ENCODE assay signal across 12 mouse cellular contexts in genomic region chr9:103758246-103758645, GRCm38 (mm10). TPM values are rescaled to one million over a fixed set of nuclear protein-coding genes. Genes with fewer than 3 reads are reported as not detected.
A peak's percentile ranks its signal among the peaks of the same experiment; 100 is the strongest.
DNase-seq lines count a peak whose midpoint lies in the region; ATAC-seq and TF ChIP-seq lines count a peak whose summit lies in the region.
"Had no signal": no experiment of that assay in that cellular context is flagged by ENCODE, and none has a peak within 500 bp of the region (broad histone marks: within the 10 kb centered on the region; RNA-seq: fewer than 3 reads in every experiment).

No protein-coding gene starts in this region.

- H3K9ac ChIP-seq in heart, embryonic 14.5 days (ENCODE audit: low read length): no peak overlapping the region
- H3K9ac ChIP-seq in midbrain, embryonic 15.5 days: no peak overlapping the region
- H3K9ac ChIP-seq: lung, embryonic 14.5 days had no signal

- DNase-seq in cerebellum, adult 8-10 months: peak; percentile 11
- no peak for DNase-seq in cerebellum, adult 11-12 months
- no peak for DNase-seq in heart, postnatal 10 days
- no peak for DNase-seq in urinary bladder, postnatal 36 days (ENCODE audit: low spot score in 2 of 2)
- no peak for DNase-seq in left cerebral cortex, adult 2 months (ENCODE audit: extremely low spot score in 1 of 2, low spot score in 2 of 2)

- intact Hi-C loops in heart, postnatal 10 days (cut with DNase I): loop anchor here (2.0 kb wide), 1 partner anchor 239 kb away; no protein-coding TSS in a partner anchor
- intact Hi-C loops in left cerebral cortex, adult 2 months (cut with DNase I): no loop called here

- no peak for ATAC-seq in heart, embryonic 14.5 days (ENCODE audit: insufficient number of reproducible peaks, insufficient read depth, low FRiP score, low read depth)
- ATAC-seq in midbrain, embryonic 15.5 days (replicated peaks): no peak

- peak overlapping the region; percentile 77 for H3K4me2 ChIP-seq in heart, embryonic 14.5 days (ENCODE audit: low read length)
- peak overlapping the region; percentile 59; the same call in 1 of the 2 replicates for H3K4me2 ChIP-seq in midbrain, embryonic 15.5 days
- H3K4me2 ChIP-seq: lung, embryonic 14.5 days had no signal

- TF ChIP-seq CTCF in cortical plate, adult 2 months (IDR thresholded peaks at IDR 0.05; ENCODE audit: extremely low read depth, insufficient read depth, low read length): no peak
- TF ChIP-seq CTCF in left cerebral cortex, adult 2 months (IDR thresholded peaks at IDR 0.05): no peak

- H3K27me3 ChIP-seq in heart, embryonic 14.5 days (ENCODE audit: control insufficient read depth, insufficient read depth, low read length): no peaks in the 10 kb centered on the region
- H3K27me3 ChIP-seq in midbrain, embryonic 15.5 days (replicated peaks): 0 out of 2 replicates have a peak, but pooled peaks cover 4% of the 10 kb centered on the region

- H3K9me3 ChIP-seq in heart, embryonic 14.5 days (ENCODE audit: control insufficient read depth, low read length): no peaks in the 10 kb centered on the region
- H3K9me3 ChIP-seq in midbrain, embryonic 15.5 days: no peaks in the 10 kb centered on the region

- TF ChIP-seq POLR2A in cortical plate, adult 2 months (IDR thresholded peaks at IDR 0.05; ENCODE audit: extremely low read depth, insufficient read depth, low read length): no peak

- H3K27ac ChIP-seq in heart, embryonic 14.5 days (replicated peaks in 1 of 2; ENCODE audit: control insufficient read depth in 1 of 2, insufficient read depth in 1 of 2, low read depth in 2 of 2, low read length in 2 of 2): 0 out of 4 replicates have a peak overlapping the region, but pooled peaks have one; percentile 26 to 35
- no peak overlapping the region for H3K27ac ChIP-seq in cortical plate, adult 2 months (ENCODE audit: insufficient read depth, low read length)
- H3K27ac ChIP-seq in midbrain, embryonic 15.5 days: no peak overlapping the region
- H3K27ac ChIP-seq in left cerebral cortex, adult 2 months: no peak overlapping the region

- whole genome bisulfite sequencing in heart, embryonic 14.5 days: 73% methylated on average over 7 of the region's 7 CpGs
- 79% methylated on average over 7 of the region's 7 CpGs for WGBS in midbrain, embryonic 15.5 days

- H3K4me3 ChIP-seq in heart, embryonic 14.5 days (ENCODE audit: control insufficient read depth in 1 of 2, insufficient read depth in 1 of 2, low read depth in 1 of 2, low read length in 2 of 2): 0 out of 4 replicates have a peak overlapping the region, but pooled peaks of 1 of the 2 experiments have one; percentile 19
- peak overlapping the region; percentile 92; the same call in 1 of the 2 replicates for H3K4me3 ChIP-seq in cortical plate, adult 2 months (ENCODE audit: insufficient read depth, low read length)
- no peak overlapping the region for H3K4me3 ChIP-seq in midbrain, embryonic 15.5 days
- H3K4me3 ChIP-seq in left cerebral cortex, adult 2 months: no peak overlapping the region
- H3K4me3 ChIP-seq: myocyte had no signal

- no peaks in the 10 kb centered on the region for H3K36me3 ChIP-seq in heart, embryonic 14.5 days (ENCODE audit: control insufficient read depth, insufficient read depth, low read length)
- no peaks in the 10 kb centered on the region for H3K36me3 ChIP-seq in midbrain, embryonic 15.5 days (replicated peaks)

- peaks cover 11 to 24% of the 10 kb centered on the region in 2 experiments for H3K4me1 ChIP-seq in heart, embryonic 14.5 days (ENCODE audit: control insufficient read depth in 2 of 2, insufficient read depth in 2 of 2, low read length in 2 of 2)
- H3K4me1 ChIP-seq in cortical plate, adult 2 months (ENCODE audit: control insufficient read depth, insufficient read depth, low read length): no peaks in the 10 kb centered on the region
- H3K4me1 ChIP-seq in midbrain, embryonic 15.5 days: peaks cover 28% of the 10 kb centered on the region

RNA-seq across cellular contexts. Expression of gene Tmem108, which starts 3.4 kb away (rescaled TPM):
- 68.3 and 74.3 TPM in 2 replicates for polyA plus RNA-seq in heart, embryonic 14.5 days (2014; fragmentation: Nextera tagmentation; extraction: Ambion mirVana)
- total RNA-seq in heart, postnatal 10 days (2021): 1 to 10 TPM; 7.9 to 9.6 TPM
- 21.4 and 23.3 TPM in 2 replicates for polyA plus RNA-seq in cortical plate, adult 2 months (2012; rRNA removed)
- 28.5 and 33.0 TPM in 2 replicates for polyA plus RNA-seq in midbrain, embryonic 15.5 days (2015; fragmentation: Nextera tagmentation; extraction: Ambion mirVana)
- total RNA-seq in left cerebral cortex, adult 2 months (2021): 10 to 100 TPM; 30.3 to 31.1 TPM
- total RNA-seq: gastrocnemius, postnatal 25 days had no signal
- polyA plus RNA-seq: myocyte, Patski had no signal

Comparison
In these comparisons a context has a peak if more than half of its experiments do, and no peak if none do; other contexts are left out.
1. H3K27ac ChIP-seq: peak in heart, embryonic 14.5 days (2 of 2); none in cortical plate, adult 2 months (single experiment), midbrain, embryonic 15.5 days (single experiment) and left cerebral cortex, adult 2 months (single experiment).